Mouse (Mus musculus): ENCODE measurements around the gene Dpf2. TPM values are rescaled to one million over a fixed set of nuclear protein-coding genes. Genes with fewer than 3 reads are reported as not detected.

The Dpf2 gene
- polyA plus RNA-seq, 1 experiment = 103 TPM

DNA sequence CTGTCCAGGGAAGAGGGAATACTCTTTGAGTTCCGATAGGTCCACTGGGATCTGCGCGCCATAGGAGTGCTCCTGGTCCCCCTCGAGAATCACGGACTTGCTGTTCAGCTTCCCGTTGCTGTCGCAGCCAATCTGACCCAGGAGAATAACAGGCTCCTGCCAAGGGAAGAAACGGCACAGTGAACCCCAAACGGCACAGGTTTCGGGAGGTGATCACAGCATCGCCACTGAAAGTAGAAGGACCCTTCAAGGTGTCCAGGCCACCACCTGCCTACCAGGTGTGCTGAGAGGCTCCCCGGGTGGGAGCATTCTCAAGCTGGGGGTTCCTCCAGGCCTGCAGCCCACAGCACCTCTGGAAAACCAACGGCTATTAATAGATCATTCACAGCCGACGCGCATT lies 38.8 kb upstream of the Dpf2 start:
- Histone ChIP-seq H3K4me3 (replicated peaks; ENCODE audit: extremely low read depth, low read depth, low read length) (peak overlapping the region; percentile 22), H3K4me1 (ENCODE audit: control insufficient read depth, insufficient read depth, low read length) (peaks cover 18% of the 10 kb centered on the region)
- 73% methylated on average over 16 of the region's 16 CpGs for WGBS
- DNase-seq = no peak
- TF ChIP-seq CTCF (IDR thresholded peaks at IDR 0.05; ENCODE audit: insufficient read depth, low read length) (no peak), POLR2A (IDR thresholded peaks at IDR 0.05; ENCODE audit: borderline replicate concordance, extremely low read depth, low read depth, low read length) (no peak)

DNA sequence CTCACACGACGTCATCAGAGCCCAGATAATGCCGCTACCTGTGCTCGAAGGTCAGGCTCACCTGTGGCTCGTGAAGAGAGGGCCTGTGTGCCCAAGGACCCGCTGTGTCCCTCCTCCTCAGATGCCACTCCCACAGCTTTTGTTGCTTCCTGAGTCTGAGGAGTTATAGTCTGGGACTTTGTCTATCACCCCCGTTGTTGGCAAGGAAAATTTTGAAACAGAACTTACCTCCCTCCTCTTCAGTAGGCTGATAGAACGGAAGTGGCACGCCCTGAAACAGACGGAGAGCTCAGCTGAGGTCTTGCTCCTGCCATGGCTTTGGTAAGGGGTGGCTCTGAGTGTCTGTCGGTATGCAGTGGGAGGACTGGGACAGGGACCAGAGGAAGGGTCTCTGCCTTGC lies 37.4 kb upstream of the Dpf2 start:
- 86% methylated on average over 11 of the region's 11 CpGs for WGBS
- Histone ChIP-seq H3K4me3 (replicated peaks; ENCODE audit: extremely low read depth, low read depth, low read length) (no peak overlapping the region), H3K4me1 (ENCODE audit: control insufficient read depth, insufficient read depth, low read length) (peaks cover 24% of the 10 kb centered on the region)

DNA sequence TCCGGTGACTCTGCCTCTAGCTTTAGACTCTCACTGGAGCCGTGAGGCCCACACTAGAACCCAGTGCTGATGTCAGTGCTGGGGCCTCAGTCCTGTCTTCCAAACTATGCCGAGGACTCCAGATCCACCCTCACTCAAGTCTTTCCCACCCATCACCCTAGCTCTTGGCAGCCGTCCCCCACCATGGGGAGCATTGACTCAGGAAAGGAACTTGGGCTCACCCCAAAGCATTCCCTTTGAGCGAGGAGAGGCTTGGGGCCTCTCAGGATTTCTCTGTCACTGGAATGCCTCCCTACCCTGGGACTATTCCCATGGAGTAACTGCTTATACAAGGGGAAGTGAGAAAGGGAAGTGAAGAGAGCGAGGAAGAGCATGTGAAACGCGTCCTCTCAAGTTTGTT lies 33.1 kb upstream of the Dpf2 start:
- H3K4me1 ChIP-seq (ENCODE audit: control insufficient read depth, insufficient read depth, low read length) = peaks cover 26% of the 10 kb centered on the region
- TF ChIP-seq POLR2A (IDR thresholded peaks at IDR 0.05; ENCODE audit: borderline replicate concordance, extremely low read depth, low read depth, low read length) (no peak), CTCF (IDR thresholded peaks at IDR 0.05; ENCODE audit: insufficient read depth, low read length) (no peak)
- 21% methylated on average over 8 of the region's 8 CpGs for WGBS
- H3K4me3 ChIP-seq (replicated peaks; ENCODE audit: extremely low read depth, low read depth, low read length) = no peak overlapping the region
- peak; percentile 34 for DNase-seq

More for the DNA sequence above, 37.4 kb upstream of the Dpf2 start:
- DNase-seq = no peak
- no peak for TF ChIP-seq POLR2A (IDR thresholded peaks at IDR 0.05; ENCODE audit: borderline replicate concordance, extremely low read depth, low read depth, low read length)

DNA sequence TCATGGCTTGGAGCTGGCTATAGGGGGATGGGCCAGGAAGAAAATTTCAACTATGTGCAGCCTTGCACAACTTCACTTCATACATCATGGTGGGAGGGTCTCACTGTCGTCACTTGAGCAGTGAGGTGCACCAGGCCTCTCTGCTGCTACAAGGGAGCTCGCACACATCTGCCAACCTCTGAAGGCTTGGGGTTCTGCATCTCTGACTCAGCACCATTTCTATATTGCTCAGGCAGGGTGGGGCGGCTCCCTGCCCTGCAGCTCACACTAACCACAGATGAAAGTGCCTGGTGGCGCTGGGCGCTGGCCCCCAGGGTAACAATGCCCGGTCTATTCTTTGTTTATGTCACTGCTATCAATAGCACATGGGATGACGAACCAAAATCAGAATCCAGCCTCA lies 32.2 kb upstream of the Dpf2 start:
- no peak overlapping the region for H3K4me3 ChIP-seq (replicated peaks; ENCODE audit: extremely low read depth, low read depth, low read length)
- DNase-seq = peak; percentile 36
- TF ChIP-seq POLR2A (IDR thresholded peaks at IDR 0.05; ENCODE audit: borderline replicate concordance, extremely low read depth, low read depth, low read length) (peak; percentile 46; the same call in 1 of the 2 replicates), CTCF (IDR thresholded peaks at IDR 0.05; ENCODE audit: insufficient read depth, low read length) (no peak)
- peaks cover 31% of the 10 kb centered on the region for H3K4me1 ChIP-seq (ENCODE audit: control insufficient read depth, insufficient read depth, low read length)
- WGBS = 27% methylated on average over 7 of the region's 7 CpGs

DNA sequence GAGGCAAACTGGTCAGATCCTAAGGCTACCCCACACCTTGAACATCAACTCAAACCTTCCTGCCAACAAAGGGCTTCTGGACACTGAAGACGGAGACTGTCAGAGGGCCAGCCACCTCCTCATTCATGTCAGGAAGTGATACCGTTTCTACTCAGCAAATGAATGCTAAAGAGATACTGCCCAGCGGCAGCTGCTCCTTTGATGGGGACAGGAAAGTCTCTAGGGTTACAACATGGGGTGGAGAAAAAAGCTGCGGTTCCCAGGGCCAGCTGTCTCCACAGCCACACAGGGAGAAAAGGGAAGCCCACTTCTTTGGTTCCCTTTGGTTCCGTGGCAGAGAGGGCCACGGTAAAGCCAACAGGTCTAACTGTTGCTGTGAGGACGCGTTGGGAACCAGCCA lies 31.3 kb upstream of the Dpf2 start:
- no peak for TF ChIP-seq CTCF (IDR thresholded peaks at IDR 0.05; ENCODE audit: insufficient read depth, low read length)
- no peak for TF ChIP-seq POLR2A (IDR thresholded peaks at IDR 0.05; ENCODE audit: borderline replicate concordance, extremely low read depth, low read depth, low read length)
- DNase-seq = peak; percentile 22
- Histone ChIP-seq H3K4me1 (ENCODE audit: control insufficient read depth, insufficient read depth, low read length) (peaks cover 35% of the 10 kb centered on the region), H3K4me3 (replicated peaks; ENCODE audit: extremely low read depth, low read depth, low read length) (no peak overlapping the region)
- 30% methylated on average over 8 of the region's 8 CpGs for WGBS

DNA sequence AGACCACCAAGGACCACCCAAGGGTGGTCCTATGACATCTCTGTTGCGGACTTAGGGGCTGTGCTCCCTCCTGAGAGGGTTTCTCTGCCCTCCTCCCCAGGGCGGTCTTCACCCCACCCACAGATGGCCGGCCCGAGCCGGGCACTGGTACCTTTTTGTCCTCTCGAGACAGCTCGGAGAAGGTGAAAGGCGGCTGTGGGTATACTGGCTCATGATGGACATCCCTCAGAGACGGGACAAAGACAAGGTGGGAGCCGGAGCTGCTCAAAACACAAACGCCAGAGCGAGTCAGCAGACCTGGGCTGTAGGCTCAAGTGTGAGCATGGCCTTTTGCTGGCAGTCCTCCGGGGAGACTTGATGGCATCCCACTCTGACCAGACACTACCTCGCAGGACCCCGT lies 30.6 kb upstream of the Dpf2 start:
- DNase-seq = no peak
- no peak for TF ChIP-seq CTCF (IDR thresholded peaks at IDR 0.05; ENCODE audit: insufficient read depth, low read length)
- no peak for TF ChIP-seq POLR2A (IDR thresholded peaks at IDR 0.05; ENCODE audit: borderline replicate concordance, extremely low read depth, low read depth, low read length)
- Histone ChIP-seq H3K4me1 (ENCODE audit: control insufficient read depth, insufficient read depth, low read length) (peaks cover 37% of the 10 kb centered on the region), H3K4me3 (replicated peaks; ENCODE audit: extremely low read depth, low read depth, low read length) (no peak overlapping the region)
- WGBS = 92% methylated on average over 15 of the region's 15 CpGs

DNA sequence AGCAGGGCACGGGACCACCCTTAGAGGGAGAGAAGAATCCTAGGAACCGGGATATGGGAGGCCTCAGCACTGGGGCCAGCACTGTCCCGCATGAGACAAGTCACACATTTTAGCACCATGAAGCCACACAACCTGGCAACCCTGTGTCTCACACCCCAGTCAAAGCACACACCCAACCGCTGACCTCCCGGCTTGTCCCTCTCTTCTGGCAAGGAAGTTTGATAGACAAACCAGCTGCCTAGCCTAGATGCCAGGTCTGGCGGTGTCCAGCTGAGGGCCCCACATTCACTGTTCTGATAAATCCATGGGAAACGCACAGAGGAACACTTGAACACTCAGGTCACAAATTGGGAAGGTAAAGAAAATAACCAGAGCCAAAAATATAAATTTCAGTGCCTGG lies 29.8 kb upstream of the Dpf2 start:
- peaks cover 45% of the 10 kb centered on the region for H3K4me1 ChIP-seq (ENCODE audit: control insufficient read depth, insufficient read depth, low read length)
- 80% methylated on average over 7 of the region's 7 CpGs for WGBS
- DNase-seq = no peak

DNA sequence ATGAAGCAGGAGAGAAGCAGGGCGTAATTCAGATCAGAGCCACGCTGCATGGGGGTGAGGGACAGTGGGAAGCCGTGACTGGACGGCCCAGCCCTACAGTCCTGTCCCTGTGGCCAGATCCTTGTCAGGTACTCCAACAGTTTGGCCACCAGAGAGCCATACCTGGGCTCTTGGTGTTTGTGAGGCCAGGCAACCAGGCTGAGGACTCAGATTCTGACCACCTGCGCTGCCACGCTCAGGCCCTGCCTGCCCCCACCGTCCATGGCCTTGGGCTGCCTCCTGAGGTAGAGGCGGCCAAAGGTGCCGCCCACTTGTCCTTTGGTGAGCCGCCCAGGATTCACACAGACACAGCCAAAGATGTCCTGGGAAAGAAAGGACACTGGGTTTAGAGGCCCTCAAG lies 27.8 kb upstream of the Dpf2 start:
- DNase-seq = no peak
- Histone ChIP-seq H3K4me3 (replicated peaks; ENCODE audit: extremely low read depth, low read depth, low read length) (no peak overlapping the region), H3K4me1 (ENCODE audit: control insufficient read depth, insufficient read depth, low read length) (peaks cover 45% of the 10 kb centered on the region)
- TF ChIP-seq CTCF (IDR thresholded peaks at IDR 0.05; ENCODE audit: insufficient read depth, low read length) = no peak
- TF ChIP-seq POLR2A (IDR thresholded peaks at IDR 0.05; ENCODE audit: borderline replicate concordance, extremely low read depth, low read depth, low read length) = no peak
- WGBS = 73% methylated on average over 10 of the region's 10 CpGs

More for the DNA sequence above, 29.8 kb upstream of the Dpf2 start:
- no peak for TF ChIP-seq CTCF (IDR thresholded peaks at IDR 0.05; ENCODE audit: insufficient read depth, low read length)
- no peak for TF ChIP-seq POLR2A (IDR thresholded peaks at IDR 0.05; ENCODE audit: borderline replicate concordance, extremely low read depth, low read depth, low read length)
- no peak overlapping the region for H3K4me3 ChIP-seq (replicated peaks; ENCODE audit: extremely low read depth, low read depth, low read length)

DNA sequence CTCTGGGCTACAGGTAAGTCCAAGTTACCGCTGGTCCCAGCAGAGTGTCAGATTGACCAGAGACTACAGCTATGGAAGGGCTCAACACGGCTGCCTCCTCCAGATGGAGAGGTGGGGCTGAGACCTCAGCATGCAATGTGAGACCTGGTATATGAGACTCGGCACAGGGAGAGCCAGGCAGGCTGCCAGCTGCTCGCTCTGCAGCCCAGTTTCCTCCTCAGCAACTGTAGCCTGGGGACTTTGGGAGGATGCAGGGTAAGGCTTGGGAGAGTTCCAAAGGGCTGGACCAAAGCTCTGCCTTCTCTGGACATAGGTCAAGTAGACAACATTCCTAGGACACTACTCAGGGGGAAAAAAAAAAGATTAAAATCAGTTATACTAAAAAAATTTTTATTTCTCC lies 27.4 kb upstream of the Dpf2 start:
- WGBS = 28% methylated on average over 4 of the region's 4 CpGs
- no peak for TF ChIP-seq POLR2A (IDR thresholded peaks at IDR 0.05; ENCODE audit: borderline replicate concordance, extremely low read depth, low read depth, low read length)
- no peak for TF ChIP-seq CTCF (IDR thresholded peaks at IDR 0.05; ENCODE audit: insufficient read depth, low read length)
- DNase-seq = peak; percentile 50
- Histone ChIP-seq H3K4me1 (ENCODE audit: control insufficient read depth, insufficient read depth, low read length) (peaks cover 44% of the 10 kb centered on the region), H3K4me3 (replicated peaks; ENCODE audit: extremely low read depth, low read depth, low read length) (no peak overlapping the region)

DNA sequence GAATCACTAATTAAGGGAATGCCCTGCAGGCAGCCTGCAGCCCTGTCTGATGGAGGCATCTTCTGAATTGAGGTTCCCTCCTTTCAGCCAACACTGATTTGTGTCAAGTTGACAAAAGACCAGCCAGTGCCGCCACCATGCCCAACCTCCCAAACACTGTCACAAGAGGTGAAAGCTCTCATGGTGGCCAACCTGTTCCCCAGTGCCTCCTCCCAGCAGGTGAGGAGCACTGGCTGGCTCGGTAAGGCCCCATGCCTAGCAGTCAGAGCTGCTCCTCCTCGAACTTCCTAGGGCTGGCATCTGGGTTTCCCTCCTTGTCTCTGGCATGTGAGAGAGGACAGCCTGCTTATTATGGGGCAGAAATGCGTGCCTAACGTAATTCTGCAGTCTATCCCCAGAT lies 26.9 kb upstream of the Dpf2 start:
- WGBS = 75% methylated on average over 5 of the region's 5 CpGs
- TF ChIP-seq CTCF (IDR thresholded peaks at IDR 0.05; ENCODE audit: insufficient read depth, low read length) (no peak), POLR2A (IDR thresholded peaks at IDR 0.05; ENCODE audit: borderline replicate concordance, extremely low read depth, low read depth, low read length) (no peak)
- Histone ChIP-seq H3K4me1 (ENCODE audit: control insufficient read depth, insufficient read depth, low read length) (peaks cover 41% of the 10 kb centered on the region), H3K4me3 (replicated peaks; ENCODE audit: extremely low read depth, low read depth, low read length) (no peak overlapping the region)
- no peak for DNase-seq
